Comparison of ENCODE assay signal across 16 mouse cellular contexts in the genomic region with DNA sequence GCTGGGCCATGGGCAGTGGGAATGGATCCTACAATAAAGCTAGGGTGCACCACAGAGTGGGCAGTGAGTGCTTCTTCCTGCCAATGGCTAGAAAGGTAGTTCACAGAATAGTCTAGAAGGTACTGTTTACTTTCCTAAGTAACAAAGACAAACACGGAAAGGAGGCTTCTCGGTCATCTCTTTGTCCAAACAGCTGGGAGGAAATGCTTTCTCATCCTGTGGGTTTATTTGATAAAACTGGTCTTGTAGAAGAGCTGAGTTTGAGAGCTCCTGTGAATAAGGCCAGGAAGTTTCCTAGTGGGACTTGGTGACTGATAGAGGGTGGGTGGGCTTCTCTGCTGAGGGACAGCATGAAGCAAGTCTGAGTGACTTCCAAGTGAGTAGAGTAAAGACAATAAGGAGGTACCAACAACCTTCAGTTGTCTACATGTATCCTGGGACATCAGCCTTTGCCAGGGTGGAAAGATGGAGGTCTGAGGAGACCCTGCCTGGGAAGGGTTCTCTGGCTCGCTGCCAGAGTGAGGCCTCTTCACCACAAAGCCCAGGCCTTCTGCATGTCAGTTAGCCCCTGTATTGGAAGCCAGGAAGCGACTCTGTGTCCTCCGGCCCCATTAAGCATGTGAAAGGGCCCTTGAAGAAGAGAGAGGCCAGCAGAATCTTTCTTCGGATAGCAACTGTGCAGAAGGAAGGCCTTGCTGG. TPM values are rescaled to one million over a fixed set of nuclear protein-coding genes. Genes with fewer than 3 reads are reported as not detected.
DNase-seq lines count a peak whose midpoint lies in the region; ATAC-seq and TF ChIP-seq lines count a peak whose summit lies in the region.
"Had no signal": no experiment of that assay in that cellular context is flagged by ENCODE, and none has a peak within 500 bp of the region (broad histone marks: within the 10 kb centered on the region; RNA-seq: fewer than 3 reads in every experiment).

No protein-coding gene starts in this region.

- intact Hi-C loops in heart, postnatal 36 days (cut with DNase I) = loop anchor here (2.0 kb wide), 1 partner anchor 41 kb away; no protein-coding TSS in a partner anchor

- 40% methylated on average over 6 of the region's 6 CpGs for WGBS in heart, embryonic 15.5 days
- 48% methylated on average over 6 of the region's 6 CpGs for WGBS in lung, embryonic 16.5 days
- WGBS in lung, adult 2 months = 33% methylated on average over 6 of the region's 6 CpGs
- 48% methylated on average over 6 of the region's 6 CpGs for WGBS in intestine, embryonic 15.5 days
- WGBS in stomach, embryonic 14.5 days = 42% methylated on average over 6 of the region's 6 CpGs

- DNase-seq in heart, postnatal 36 days = no peak
- no peak for DNase-seq in lung, adult 2 months
- no peak for DNase-seq in frontal cortex, postnatal 14 days (ENCODE audit: low spot score in 2 of 2)
- no peak for DNase-seq in ovary, postnatal 10 days (ENCODE audit: low spot score)
- DNase-seq: adrenal gland, adult 8-10 months; cerebellum, adult 8-10 months; lung, adult 18-20 months; thymus, postnatal 36 days had no signal

- no peaks in the 10 kb centered on the region for H3K27me3 ChIP-seq in heart, embryonic 15.5 days
- no peaks in the 10 kb centered on the region for H3K27me3 ChIP-seq in lung, embryonic 16.5 days (ENCODE audit: control insufficient read depth, insufficient read depth, low read depth, low read length)
- H3K27me3 ChIP-seq in intestine, embryonic 15.5 days (replicated peaks) = no peaks in the 10 kb centered on the region
- no peaks in the 10 kb centered on the region for H3K27me3 ChIP-seq in stomach, embryonic 14.5 days (ENCODE audit: control insufficient read depth, insufficient read depth, low read length)

- no peaks in the 10 kb centered on the region for H3K36me3 ChIP-seq in heart, embryonic 15.5 days
- H3K36me3 ChIP-seq in lung, embryonic 16.5 days (ENCODE audit: control insufficient read depth, insufficient read depth, low read length) = peaks cover 3% of the 10 kb centered on the region; the same call in 1 of the 2 replicates
- no peaks in the 10 kb centered on the region for H3K36me3 ChIP-seq in intestine, embryonic 15.5 days
- no peaks in the 10 kb centered on the region; the same call in 1 of the 2 replicates for H3K36me3 ChIP-seq in stomach, embryonic 14.5 days (ENCODE audit: control insufficient read depth, insufficient read depth, low read length)
- H3K36me3 ChIP-seq: midbrain, embryonic 10.5 days had no signal

- peak overlapping the region; percentile 72 for H3K27ac ChIP-seq in heart, embryonic 15.5 days
- peak overlapping the region; percentile 50 for H3K27ac ChIP-seq in lung, embryonic 16.5 days (ENCODE audit: low read length)
- peak overlapping the region; percentile 6; the same call in 1 of the 2 replicates for H3K27ac ChIP-seq in intestine, embryonic 15.5 days
- peak overlapping the region; percentile 63; the same call in 1 of the 2 replicates for H3K27ac ChIP-seq in stomach, embryonic 14.5 days (ENCODE audit: low read length)
- H3K27ac ChIP-seq: midbrain, embryonic 10.5 days had no signal

- ATAC-seq in heart, embryonic 15.5 days (replicated peaks; ENCODE audit: insufficient number of reproducible peaks, insufficient read depth, low FRiP score, low read depth) = no peak
- ATAC-seq in lung, embryonic 16.5 days (ENCODE audit: low read depth) = no peak
- no peak for ATAC-seq in intestine, embryonic 15.5 days
- ATAC-seq in stomach, embryonic 14.5 days (ENCODE audit: insufficient number of reproducible peaks, insufficient read depth, low FRiP score, low read depth) = no peak
- ATAC-seq: CD4-positive, CD25-positive, alpha-beta regulatory T cell, adult 4 months; forebrain, embryonic 14.5 days had no signal

- H3K9ac ChIP-seq in heart, embryonic 15.5 days = no peak overlapping the region
- H3K9ac ChIP-seq in lung, embryonic 16.5 days (ENCODE audit: low read length) = no peak overlapping the region
- no peak overlapping the region for H3K9ac ChIP-seq in intestine, embryonic 15.5 days
- H3K9ac ChIP-seq in stomach, embryonic 14.5 days (replicated peaks; ENCODE audit: low read depth, low read length) = 0 out of 2 replicates have a peak overlapping the region, but pooled peaks have one; percentile 7

- no peak overlapping the region for H3K4me2 ChIP-seq in heart, embryonic 15.5 days
- H3K4me2 ChIP-seq in lung, embryonic 16.5 days (ENCODE audit: low read depth, low read length) = peak overlapping the region; percentile 2; the same call in 1 of the 2 replicates
- H3K4me2 ChIP-seq in intestine, embryonic 15.5 days (replicated peaks) = no peak overlapping the region
- H3K4me2 ChIP-seq in stomach, embryonic 14.5 days (replicated peaks; ENCODE audit: low read depth, low read length) = no peak overlapping the region

- H3K9me3 ChIP-seq in heart, embryonic 15.5 days (replicated peaks) = no peaks in the 10 kb centered on the region
- no peaks in the 10 kb centered on the region for H3K9me3 ChIP-seq in lung, embryonic 16.5 days (ENCODE audit: control insufficient read depth, low read length)
- H3K9me3 ChIP-seq in intestine, embryonic 15.5 days = no peaks in the 10 kb centered on the region
- H3K9me3 ChIP-seq in stomach, embryonic 14.5 days (ENCODE audit: control insufficient read depth, low read depth, low read length) = no peaks in the 10 kb centered on the region
- H3K9me3 ChIP-seq: midbrain, embryonic 10.5 days had no signal

- peaks cover 71% of the 10 kb centered on the region for H3K4me1 ChIP-seq in heart, embryonic 15.5 days (replicated peaks)
- peaks cover 55% of the 10 kb centered on the region for H3K4me1 ChIP-seq in lung, embryonic 16.5 days (replicated peaks; ENCODE audit: control insufficient read depth, insufficient read depth, low read length)
- peaks cover 70% of the 10 kb centered on the region for H3K4me1 ChIP-seq in lung, adult 2 months (ENCODE audit: control insufficient read depth, insufficient read depth, low read length)
- peaks cover 61% of the 10 kb centered on the region for H3K4me1 ChIP-seq in intestine, embryonic 15.5 days (replicated peaks)
- H3K4me1 ChIP-seq in stomach, embryonic 14.5 days (ENCODE audit: control insufficient read depth, insufficient read depth, low read length) = peaks cover 61% of the 10 kb centered on the region

- no peak for TF ChIP-seq CTCF in lung, adult 2 months (IDR thresholded peaks at IDR 0.05; ENCODE audit: insufficient read depth, low read length)

- no peak overlapping the region for H3K4me3 ChIP-seq in heart, embryonic 15.5 days
- H3K4me3 ChIP-seq in lung, embryonic 16.5 days (ENCODE audit: low read length) = no peak overlapping the region
- H3K4me3 ChIP-seq in lung, adult 2 months (replicated peaks; ENCODE audit: extremely low read depth, low read depth, low read length) = no peak overlapping the region
- H3K4me3 ChIP-seq in intestine, embryonic 15.5 days (replicated peaks) = no peak overlapping the region
- no peak overlapping the region for H3K4me3 ChIP-seq in stomach, embryonic 14.5 days (ENCODE audit: low read depth, low read length)
- H3K4me3 ChIP-seq: midbrain, embryonic 10.5 days; myocyte had no signal

- TF ChIP-seq POLR2A in lung, adult 2 months (IDR thresholded peaks at IDR 0.05; ENCODE audit: borderline replicate concordance, extremely low read depth, low read depth, low read length) = no peak

RNA-seq across cellular contexts. Expression of gene Rin3, which starts 5.2 kb away (rescaled TPM):
- 9.0 and 11.2 TPM in 2 replicates for polyA plus RNA-seq in heart, embryonic 15.5 days (2015; fragmentation: Nextera tagmentation; extraction: Ambion mirVana)
- total RNA-seq in heart, postnatal 36 days (2021) = 10 to 100 TPM; 13.7 to 21.0 TPM
- polyA plus RNA-seq in lung, embryonic 16.5 days (2015; fragmentation: Nextera tagmentation; extraction: Ambion mirVana) = 16.4 and 16.7 TPM in 2 replicates
- polyA plus RNA-seq in lung, adult 2 months (2012; rRNA removed) = 40.9 and 41.5 TPM in 2 replicates
- polyA plus RNA-seq in intestine, embryonic 15.5 days (2015; fragmentation: Nextera tagmentation; extraction: Ambion mirVana) = 9.4 and 11.8 TPM in 2 replicates
- 12.1 and 12.4 TPM in 2 replicates for polyA plus RNA-seq in stomach, embryonic 14.5 days (2014; fragmentation: Nextera tagmentation; extraction: Ambion mirVana)

Comparison
In these comparisons a context has a peak if more than half of its experiments do, and no peak if none do; other contexts are left out.
1. H3K27ac ChIP-seq: peak in every context shown above with its lines; median percentile 72 in heart, embryonic 15.5 days; 63 in stomach, embryonic 14.5 days; 50 in lung, embryonic 16.5 days; 6 in intestine, embryonic 15.5 days.